10 mouse cellular contexts compared by ENCODE assay signal in genomic region chr14:54233559-54234143, GRCm38 (mm10). TPM values are rescaled to one million over a fixed set of nuclear protein-coding genes. Genes with fewer than 3 reads are reported as not detected.
DNase-seq lines count a peak whose midpoint lies in the region; ATAC-seq and TF ChIP-seq lines count a peak whose summit lies in the region.
"Had no signal": no experiment of that assay in that cellular context is flagged by ENCODE, and none has a peak within 500 bp of the region (broad histone marks: within the 10 kb centered on the region; RNA-seq: fewer than 3 reads in every experiment).

No protein-coding gene starts in this region.

- intact Hi-C loops in gastrocnemius, adult 2 months (cut with DNase I): no loop called here
- intact Hi-C loops in heart, postnatal 10 days (cut with DNase I): no loop called here

- DNase-seq in gastrocnemius, adult 2 months: no peak
- DNase-seq in gastrocnemius, postnatal 25 days: no peak
- peak; percentile 18 to 39 for DNase-seq in heart, postnatal 10 days
- no peak for DNase-seq in cerebellum, postnatal 25 days
- no peak for DNase-seq in embryo, embryonic 10 days (ENCODE audit: low spot score)

- peak overlapping the region; percentile 48 for H3K4me3 ChIP-seq in gastrocnemius, adult 2 months
- H3K4me3 ChIP-seq in midbrain, embryonic 12.5 days: no peak overlapping the region
- no peak overlapping the region for H3K4me3 ChIP-seq in midbrain, embryonic 16.5 days (ENCODE audit: low read depth, low read length)
- H3K4me3 ChIP-seq in olfactory bulb, adult 2 months (ENCODE audit: insufficient read depth, low read depth, low read length): no peak overlapping the region

- no peak overlapping the region for H3K9ac ChIP-seq in midbrain, embryonic 12.5 days (replicated peaks)
- H3K9ac ChIP-seq in midbrain, embryonic 16.5 days (ENCODE audit: low read depth, low read length): no peak overlapping the region

- 79% methylated on average over 16 of the region's 16 CpGs for WGBS in midbrain, embryonic 12.5 days
- 77% methylated on average over 15 of the region's 16 CpGs for WGBS in midbrain, embryonic 16.5 days
- 77% methylated on average over 16 of the region's 16 CpGs for WGBS in olfactory bulb, adult 2 months

- ATAC-seq in midbrain, embryonic 12.5 days (ENCODE audit: low FRiP score, low read depth): no peak
- no peak for ATAC-seq in midbrain, embryonic 16.5 days

- TF ChIP-seq CTCF in gastrocnemius, adult 2 months (IDR thresholded peaks at IDR 0.05): no peak
- TF ChIP-seq CTCF in olfactory bulb, adult 2 months (IDR thresholded peaks at IDR 0.05; ENCODE audit: insufficient read depth, low read depth, low read length): no peak

- TF ChIP-seq POLR2A in olfactory bulb, adult 2 months (IDR thresholded peaks at IDR 0.05; ENCODE audit: insufficient read depth, low read depth, low read length): no peak

- H3K27ac ChIP-seq in gastrocnemius, adult 2 months: peak overlapping the region; percentile 71
- 0 out of 2 replicates have a peak overlapping the region, but pooled peaks have one; percentile 20 for H3K27ac ChIP-seq in midbrain, embryonic 12.5 days (replicated peaks)
- H3K27ac ChIP-seq in midbrain, embryonic 16.5 days (ENCODE audit: low read length): no peak overlapping the region
- H3K27ac ChIP-seq in olfactory bulb, adult 2 months (ENCODE audit: insufficient read depth, low read depth, low read length): peak overlapping the region; percentile 24

- H3K9me3 ChIP-seq in midbrain, embryonic 12.5 days: no peaks in the 10 kb centered on the region
- H3K9me3 ChIP-seq in midbrain, embryonic 16.5 days (replicated peaks; ENCODE audit: control insufficient read depth, low read length, poor library complexity, severe bottlenecking): no peaks in the 10 kb centered on the region

- H3K27me3 ChIP-seq in midbrain, embryonic 12.5 days: no peaks in the 10 kb centered on the region
- no peaks in the 10 kb centered on the region for H3K27me3 ChIP-seq in midbrain, embryonic 16.5 days (ENCODE audit: control insufficient read depth, insufficient read depth, low read depth, low read length)

- no peak overlapping the region for H3K4me2 ChIP-seq in midbrain, embryonic 12.5 days (replicated peaks)
- H3K4me2 ChIP-seq in midbrain, embryonic 16.5 days (ENCODE audit: low read length): no peak overlapping the region

- peaks cover 21% of the 10 kb centered on the region for H3K4me1 ChIP-seq in midbrain, embryonic 12.5 days
- peaks cover 10% of the 10 kb centered on the region for H3K4me1 ChIP-seq in midbrain, embryonic 16.5 days (ENCODE audit: control insufficient read depth, insufficient read depth, low read length)
- H3K4me1 ChIP-seq in olfactory bulb, adult 2 months (ENCODE audit: control insufficient read depth, insufficient read depth, low read length): peaks cover 20% of the 10 kb centered on the region

- peaks cover 10% of the 10 kb centered on the region for H3K36me3 ChIP-seq in midbrain, embryonic 12.5 days
- H3K36me3 ChIP-seq in midbrain, embryonic 16.5 days (ENCODE audit: control insufficient read depth, insufficient read depth, low read length): no peaks in the 10 kb centered on the region

RNA-seq across cellular contexts. Expression of gene Dad1, which starts 20.3 kb away (rescaled TPM):
- total RNA-seq in gastrocnemius, adult 2 months (2021): 10 to 100 TPM; 68.3 to 77.9 TPM
- 10 to 100 TPM; 61.6 to 75.4 TPM for total RNA-seq in gastrocnemius, postnatal 25 days (2021)
- polyA plus RNA-seq in midbrain, embryonic 12.5 days (2016; fragmentation: Nextera tagmentation; extraction: Ambion mirVana): 220 and 224 TPM in 2 replicates
- 325 and 344 TPM in 2 replicates for polyA plus RNA-seq in midbrain, embryonic 16.5 days (2015; fragmentation: Nextera tagmentation; extraction: Ambion mirVana)
- total RNA-seq in heart, postnatal 10 days (2021): 100 to 1,000 TPM; 121 TPM
- not detected in 2 replicates for polyA plus RNA-seq in olfactory bulb, adult 2 months (2012; ENCODE audit: insufficient read depth, insufficient read length, low replicate concordance, missing spikeins)

RNA-seq across cellular contexts. Expression of gene Abhd4, which starts 20.3 kb away (rescaled TPM):
- 10 to 100 TPM; 18.9 to 19.3 TPM for total RNA-seq in gastrocnemius, adult 2 months (2021)
- total RNA-seq in gastrocnemius, postnatal 25 days (2021): 10 to 100 TPM; 17.6 to 17.9 TPM
- 36.6 and 38.3 TPM in 2 replicates for polyA plus RNA-seq in midbrain, embryonic 12.5 days (2016; fragmentation: Nextera tagmentation; extraction: Ambion mirVana)
- polyA plus RNA-seq in midbrain, embryonic 16.5 days (2015; fragmentation: Nextera tagmentation; extraction: Ambion mirVana): 45.0 and 58.8 TPM in 2 replicates
- total RNA-seq in heart, postnatal 10 days (2021): 10 to 100 TPM; 55.9 to 67.1 TPM
- polyA plus RNA-seq in olfactory bulb, adult 2 months (2012; ENCODE audit: insufficient read depth, insufficient read length, low replicate concordance, missing spikeins): not detected in 2 replicates

RNA-seq across cellular contexts. Expression of gene Olfr49, which starts 51.1 kb away (rescaled TPM):
- not detected for total RNA-seq in gastrocnemius, adult 2 months (2021)
- not detected for total RNA-seq in gastrocnemius, postnatal 25 days (2021)
- not detected in 2 replicates for polyA plus RNA-seq in midbrain, embryonic 12.5 days (2016; fragmentation: Nextera tagmentation; extraction: Ambion mirVana)
- polyA plus RNA-seq in midbrain, embryonic 16.5 days (2015; fragmentation: Nextera tagmentation; extraction: Ambion mirVana): not detected in 2 replicates
- total RNA-seq in heart, postnatal 10 days (2021): not detected
- polyA plus RNA-seq in olfactory bulb, adult 2 months (2012; ENCODE audit: insufficient read depth, insufficient read length, low replicate concordance, missing spikeins): not detected in 2 replicates
- total RNA-seq: left cerebral cortex, postnatal 36 days had no signal
- polyA plus RNA-seq: brain, embryonic 14.5 days had no signal

Comparison
In these comparisons a context has a peak if more than half of its experiments do, and no peak if none do; other contexts are left out.
1. DNase-seq: peak in heart, postnatal 10 days (2 of 2); none in gastrocnemius, adult 2 months (single experiment), gastrocnemius, postnatal 25 days (single experiment), cerebellum, postnatal 25 days (0 of 2) and embryo, embryonic 10 days (single experiment).